Mouse (Mus musculus) embryonic stem cell, embryonic (primary cell): ENCODE results near the gene Cnot2.

Experiments
- CTCF ChIA-PET, 4 experiments: fragments of 300-600 bp in 2 of 4; fragments of 350-600 bp in 2 of 4; sonication (Branson Sonifier 250); formaldehyde crosslinking; loops; one replicate each; lab custom pipeline; 2022; ENCODE audit warnings: inconsistent platforms in 2 of 4; lab: Charles Lee
- POLR2A ChIA-PET, 4 experiments: fragments of 300-600 bp in 2 of 4; fragments of 350-600 bp in 2 of 4; sonication (Branson Sonifier 250); formaldehyde crosslinking; loops; one replicate each; lab custom pipeline; 2022; ENCODE audit warnings: antibody characterized with exemption in 4 of 4, inconsistent platforms in 1 of 4; lab: Charles Lee

Gene Cnot2

GRCm38 (mm10) chr10:116567491-116568405, 13.6 kb downstream of the Cnot2 start:
- CTCF ChIA-PET: interaction anchor here in 1 of 4 experiments (0.5 kb wide), 1 partner anchor 36 kb away, joined by 3 read pairs; no protein-coding TSS in a partner anchor
- POLR2A ChIA-PET: interaction anchor here in 2 of 4 experiments (1.5 to 3.4 kb wide), 6 partner anchors 9 to 21 kb away, joined by 3 to 34 read pairs (median 9); partner anchors contain the start of gene Cnot2 (in 1 of the 2)

GRCm38 (mm10) chr10:116566492-116566891, 14.8 kb downstream of the Cnot2 start:
- CTCF ChIA-PET: interaction anchor here in 1 of 4 experiments (0.6 kb wide), 1 partner anchor 88 kb away, joined by 6 read pairs; no protein-coding TSS in a partner anchor
- POLR2A ChIA-PET: interaction anchor here in 2 of 4 experiments (1.0 to 3.4 kb wide), 7 partner anchors 9 to 53 kb away, joined by 3 to 34 read pairs (median 6); partner anchors contain the start of gene Cnot2 (in 1 of the 2)

GRCm38 (mm10) chr10:116564828-116565602, 16.3 kb downstream of the Cnot2 start:
- CTCF ChIA-PET: no interaction called here
- POLR2A ChIA-PET: interaction anchor here in 3 of 4 experiments (0.6 to 3.4 kb wide), 9 partner anchors 9 to 52 kb away, joined by 3 to 34 read pairs (median 5); partner anchors contain the start of gene Cnot2 (in 1 of the 3)

- POLR2A ChIA-PET: interaction anchor here in 3 of 4 experiments (0.6 to 4.5 kb wide), 57 partner anchors 8 to 1254 kb away, joined by 3 to 51 read pairs (median 4); partner anchors contain the start of genes Cnot2 (in 3 of the 3), Cct2 (in 1 of the 3), Tmem19 (in 1 of the 3) and Yeats4 (in 1 of the 3)
Observed at GRCm38 (mm10) chr10:116562731-116563480, 18.4 kb downstream of the Cnot2 start.

GRCm38 (mm10) chr10:116562210-116562609, 19.1 kb downstream of the Cnot2 start:
- CTCF ChIA-PET: interaction anchor here in 3 of 4 experiments (0.6 to 0.9 kb wide), 7 partner anchors 9 to 1415 kb away, joined by 3 to 4 read pairs (median 3); no protein-coding TSS in a partner anchor

More at GRCm38 (mm10) chr10:116562731-116563480, 18.4 kb downstream of the Cnot2 start:
- CTCF ChIA-PET: interaction anchor here in 2 of 4 experiments (0.6 to 0.9 kb wide), 4 partner anchors 9 to 360 kb away, joined by 3 read pairs; no protein-coding TSS in a partner anchor

GRCm38 (mm10) chr10:116559171-116559570, 22.1 kb downstream of the Cnot2 start:
- POLR2A ChIA-PET: interaction anchor here in 1 of 4 experiments (1.2 to 4.5 kb wide), 5 partner anchors 11 to 46 kb away, joined by 3 to 51 read pairs (median 31); partner anchors contain the start of gene Cnot2
- CTCF ChIA-PET: interaction anchor here in 1 of 4 experiments (0.6 kb wide), 1 partner anchor 170 kb away, joined by 9 read pairs; no protein-coding TSS in a partner anchor

More at GRCm38 (mm10) chr10:116562210-116562609, 19.1 kb downstream of the Cnot2 start:
- POLR2A ChIA-PET: interaction anchor here in 3 of 4 experiments (0.5 to 4.5 kb wide), 66 partner anchors 9 to 1253 kb away, joined by 3 to 51 read pairs (median 4); partner anchors contain the start of genes Cnot2 (in 3 of the 3), Cct2 (in 1 of the 3), Tmem19 (in 1 of the 3) and Yeats4 (in 1 of the 3)

GRCm38 (mm10) chr10:116557166-116557565, 24.1 kb downstream of the Cnot2 start:
- ChIA-PET CTCF (interaction anchor here in 1 of 4 experiments (0.6 to 0.7 kb wide), 2 partner anchors 26 to 566 kb away, joined by 6 to 9 read pairs; no protein-coding TSS in a partner anchor), POLR2A (interaction anchor here in 3 of 4 experiments (0.7 to 5.6 kb wide), 10 partner anchors 9 to 430 kb away, joined by 3 to 35 read pairs (median 6); partner anchors contain the start of gene Cnot2 (in 1 of the 3))

GRCm38 (mm10) chr10:116554434-116554833, 26.9 kb downstream of the Cnot2 start:
- ChIA-PET POLR2A (interaction anchor here in 2 of 4 experiments (0.5 to 5.6 kb wide), 13 partner anchors 8 to 787 kb away, joined by 3 to 35 read pairs (median 5); no protein-coding TSS in a partner anchor), CTCF (interaction anchor here in 3 of 4 experiments (0.8 to 1.5 kb wide), 6 partner anchors 8 to 562 kb away, joined by 3 to 5 read pairs (median 4); no protein-coding TSS in a partner anchor)

GRCm38 (mm10) chr10:116547958-116548357, 33.4 kb downstream of the Cnot2 start:
- ChIA-PET POLR2A (interaction anchor here in 2 of 4 experiments (0.8 to 5.7 kb wide), 8 partner anchors 8 to 401 kb away, joined by 3 to 44 read pairs (median 5); partner anchors contain the start of gene Cnot2 (in 1 of the 2)), CTCF (interaction anchor here in 2 of 4 experiments (0.7 to 1.2 kb wide), 2 partner anchors 14 to 1337 kb away, joined by 3 to 4 read pairs; no protein-coding TSS in a partner anchor)

- ChIA-PET POLR2A (interaction anchor here in 2 of 4 experiments (0.7 to 5.7 kb wide), 9 partner anchors 8 to 450 kb away, joined by 3 to 44 read pairs (median 5); no protein-coding TSS in a partner anchor), CTCF (interaction anchor here in 2 of 4 experiments (0.6 to 2.5 kb wide), 3 partner anchors 8 to 147 kb away, joined by 3 to 5 read pairs (median 4); no protein-coding TSS in a partner anchor)
Observed at GRCm38 (mm10) chr10:116546177-116546576, 35.1 kb downstream of the Cnot2 start.

GRCm38 (mm10) chr10:116543061-116543460, 38.2 kb downstream of the Cnot2 start:
- ChIA-PET POLR2A (interaction anchor here in 2 of 4 experiments (0.5 to 5.5 kb wide), 8 partner anchors 10 to 68 kb away, joined by 3 to 35 read pairs (median 4); no protein-coding TSS in a partner anchor), CTCF (interaction anchor here in 1 of 4 experiments (1.1 kb wide), 1 partner anchor 17 kb away, joined by 4 read pairs; no protein-coding TSS in a partner anchor)

- POLR2A ChIA-PET: interaction anchor here in 2 of 4 experiments (0.8 to 1.8 kb wide), 8 partner anchors 8 to 68 kb away, joined by 3 to 5 read pairs (median 4); no protein-coding TSS in a partner anchor
- CTCF ChIA-PET: no interaction called here
Observed at GRCm38 (mm10) chr10:116540750-116541149, 40.6 kb downstream of the Cnot2 start.

GRCm38 (mm10) chr10:116537495-116537894, 43.8 kb downstream of the Cnot2 start:
- CTCF ChIA-PET: interaction anchor here in 1 of 4 experiments (1.3 kb wide), 1 partner anchor 9 kb away, joined by 7 read pairs; no protein-coding TSS in a partner anchor
- POLR2A ChIA-PET: interaction anchor here in 1 of 4 experiments (0.7 to 2.2 kb wide), 7 partner anchors 8 to 25 kb away, joined by 3 to 11 read pairs (median 6); no protein-coding TSS in a partner anchor

- ChIA-PET POLR2A (interaction anchor here in 2 of 4 experiments (0.5 to 6.3 kb wide), 5 partner anchors 8 to 28 kb away, joined by 3 to 44 read pairs (median 7); no protein-coding TSS in a partner anchor), CTCF (no interaction called here)
Observed at GRCm38 (mm10) chr10:116534278-116534677, 47.0 kb downstream of the Cnot2 start.

- CTCF ChIA-PET: interaction anchor here in 3 of 4 experiments (0.5 to 1.9 kb wide), 4 partner anchors 15 to 276 kb away, joined by 3 to 5 read pairs (median 3); no protein-coding TSS in a partner anchor
Observed at GRCm38 (mm10) chr10:116532561-116532960, 48.8 kb downstream of the Cnot2 start.

More at GRCm38 (mm10) chr10:116532561-116532960, 48.8 kb downstream of the Cnot2 start:
- POLR2A ChIA-PET: interaction anchor here in 3 of 4 experiments (0.5 to 6.3 kb wide), 12 partner anchors 10 to 142 kb away, joined by 3 to 44 read pairs (median 4); no protein-coding TSS in a partner anchor
